Mouse (Mus musculus): ENCODE results near the gene Tomm40. TPM values are rescaled to one million over a fixed set of nuclear protein-coding genes. Genes with fewer than 3 reads are reported as not detected.

Tomm40 gene
- polyA plus RNA-seq, 1 experiment from 2014 or later, result 142 TPM

DNA sequence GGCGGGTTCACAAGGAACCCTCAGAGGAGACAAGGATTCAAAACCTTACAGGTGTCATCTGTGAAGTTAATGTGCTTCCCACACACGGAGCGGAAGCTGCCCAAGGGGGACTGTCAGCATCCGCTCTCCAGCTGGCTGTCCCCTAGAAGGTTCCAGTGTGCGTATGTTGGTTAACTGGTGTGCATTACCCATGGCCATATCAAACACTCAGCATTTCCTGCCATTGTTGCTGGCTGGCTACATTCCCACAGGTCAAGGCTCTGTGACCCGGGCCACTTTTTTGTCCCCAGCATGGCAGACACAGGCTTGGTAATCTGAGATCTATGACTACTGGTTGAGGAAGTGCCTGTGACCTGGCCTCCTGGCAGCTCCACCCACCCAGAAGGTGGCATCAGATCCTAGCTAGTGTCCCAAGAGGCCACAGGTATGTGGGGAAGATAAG is 7.5 kb upstream of the Tomm40 start:
- TF ChIP-seq CTCF (IDR thresholded peaks at IDR 0.05), result no peak
- H3K27me3 ChIP-seq, result no peaks in the 10 kb centered on the region
- in situ Hi-C loops (cut with MboI; ENCODE audit: low pct_unique_long_range_greater_than_20kb), result no loop called here
- no peak for ATAC-seq
- POLR2A ChIA-PET, result interaction anchor here (0.6 kb wide), 1 partner anchor 148 kb away, joined by 4 read pairs; no protein-coding TSS in a partner anchor
- CTCF ChIA-PET, result no interaction called here
- DNase-seq (ENCODE audit: low read depth, low spot score), result no peak

DNA sequence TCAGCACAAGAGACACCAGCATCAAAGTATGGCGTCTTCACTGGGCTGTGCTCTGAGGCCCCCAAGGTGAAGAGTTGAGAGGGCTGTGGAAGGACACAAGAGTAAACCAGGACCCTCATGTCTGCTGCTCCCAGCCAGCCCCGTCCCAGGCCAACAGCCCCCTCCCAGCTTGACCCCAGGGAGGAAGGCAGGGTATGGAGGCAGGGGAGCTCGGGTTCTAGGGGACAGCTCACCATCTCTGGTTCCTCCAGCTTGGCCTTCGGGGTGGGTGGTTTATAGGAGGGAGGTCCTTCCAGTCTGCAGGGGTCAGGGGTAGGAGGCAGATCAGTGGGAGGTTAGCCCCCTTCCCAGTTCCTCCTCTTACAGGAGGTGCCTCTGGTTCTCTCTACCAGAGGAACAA is 4.0 kb upstream of the Tomm40 start:
- ATAC-seq (no peak), DNase-seq (ENCODE audit: low read depth, low spot score) (no peak)
- no peaks in the 10 kb centered on the region for H3K27me3 ChIP-seq
- CTCF ChIA-PET, result no interaction called here
- no peak for TF ChIP-seq CTCF (IDR thresholded peaks at IDR 0.05)
- in situ Hi-C loops (cut with MboI; ENCODE audit: low pct_unique_long_range_greater_than_20kb), result no loop called here
- POLR2A ChIA-PET, result interaction anchor here (1.0 kb wide), 1 partner anchor 50 kb away, joined by 3 read pairs; no protein-coding TSS in a partner anchor

DNA sequence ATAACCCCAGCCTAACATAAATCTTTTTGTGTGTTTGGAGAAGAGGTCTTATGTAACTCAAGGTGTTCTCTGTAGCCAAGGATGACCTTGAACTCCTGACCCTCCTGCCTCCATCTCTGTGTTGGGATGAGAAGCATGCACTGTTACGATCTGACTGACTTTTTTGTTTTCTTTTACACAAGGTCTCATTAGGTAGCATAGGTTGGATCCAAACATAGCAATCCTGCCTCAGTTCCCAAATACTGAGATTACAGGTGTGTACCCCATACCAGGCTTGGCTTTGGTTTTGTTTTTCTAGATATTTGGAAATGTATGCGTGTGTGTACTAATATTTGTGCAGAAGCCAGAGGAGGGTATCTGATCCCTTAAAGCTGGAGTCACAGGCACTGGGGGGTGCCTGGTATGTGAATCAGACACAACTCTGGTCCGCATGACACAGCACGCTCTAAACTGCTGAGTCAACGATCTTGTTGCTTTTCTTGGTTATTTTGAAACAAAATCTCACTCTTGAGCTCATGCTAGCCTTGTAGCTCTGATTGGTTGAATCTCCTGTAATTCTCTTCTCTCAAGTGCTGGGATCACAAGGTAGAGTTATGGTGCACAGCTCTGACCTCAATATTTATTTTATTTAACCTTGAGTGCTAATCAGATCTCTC is 3.2 kb upstream of the Tomm40 start:
- DNase-seq (ENCODE audit: low read depth, low spot score), result no peak
- in situ Hi-C loops (cut with MboI; ENCODE audit: low pct_unique_long_range_greater_than_20kb), result no loop called here

DNA sequence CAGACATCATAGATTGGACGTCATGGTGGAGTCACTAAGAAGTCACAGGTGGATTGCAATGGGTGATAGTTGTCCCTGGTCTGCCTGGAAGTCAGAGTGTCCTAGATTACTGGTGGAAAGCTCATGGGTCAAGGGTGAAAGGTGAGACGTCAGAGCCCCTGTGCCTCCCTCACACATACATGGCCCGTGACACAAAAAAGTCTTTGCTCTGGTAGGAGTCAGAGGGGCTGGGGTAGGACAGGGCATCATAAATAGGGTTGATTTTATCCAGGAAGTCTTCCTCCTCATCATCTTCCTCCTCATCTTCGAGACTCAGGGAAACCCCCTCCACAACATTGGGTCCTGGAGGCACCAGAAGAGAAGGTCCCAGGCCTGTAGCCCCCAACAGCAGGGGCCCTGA is 2.1 kb upstream of the Tomm40 start:
- DNase-seq (ENCODE audit: low read depth, low spot score), result no peak
- no peak for TF ChIP-seq CTCF (IDR thresholded peaks at IDR 0.05)
- ChIA-PET POLR2A (no interaction called here), CTCF (interaction anchor here (1.6 kb wide), 1 partner anchor 15 kb away, joined by 4 read pairs; no protein-coding TSS in a partner anchor)
- ATAC-seq, result no peak
- in situ Hi-C loops (cut with MboI; ENCODE audit: low pct_unique_long_range_greater_than_20kb), result no loop called here
- no peaks in the 10 kb centered on the region for H3K27me3 ChIP-seq

More for the DNA sequence above, 3.2 kb upstream of the Tomm40 start:
- no peaks in the 10 kb centered on the region for H3K27me3 ChIP-seq
- ChIA-PET POLR2A (interaction anchor here (0.9 to 1.0 kb wide), 2 partner anchors 14 to 50 kb away, joined by 3 read pairs; no protein-coding TSS in a partner anchor), CTCF (no interaction called here)
- no peak for ATAC-seq
- TF ChIP-seq CTCF (IDR thresholded peaks at IDR 0.05), result no peak

DNA sequence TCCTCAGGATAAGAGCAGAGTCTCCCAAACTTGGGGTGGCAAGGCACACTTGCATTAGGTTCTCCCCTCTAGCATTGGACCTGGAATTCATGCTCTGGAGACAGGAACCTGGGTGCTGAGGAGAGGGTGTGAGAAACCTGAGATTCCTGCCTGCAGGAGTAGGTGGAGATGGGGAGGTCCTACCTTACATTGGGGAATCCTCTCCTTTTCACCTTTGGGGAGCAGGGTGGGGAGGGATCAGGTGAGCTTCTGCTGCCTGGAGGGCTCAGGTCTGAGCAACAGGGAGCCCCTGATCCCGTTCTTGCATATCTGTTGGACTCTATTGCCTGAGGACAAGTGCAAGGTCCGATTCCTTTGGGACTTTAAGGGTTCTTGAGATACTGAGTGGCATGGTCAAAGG is 1.6 kb upstream of the Tomm40 start:
- no peaks in the 10 kb centered on the region for H3K27me3 ChIP-seq
- no peak for DNase-seq (ENCODE audit: low read depth, low spot score)
- no peak for ATAC-seq
- ChIA-PET CTCF (interaction anchor here (1.3 to 1.6 kb wide), 3 partner anchors 15 to 51 kb away, joined by 3 to 4 read pairs (median 3); no protein-coding TSS in a partner anchor), POLR2A (interaction anchor here (0.8 to 1.3 kb wide), 2 partner anchors 31 to 45 kb away, joined by 3 to 6 read pairs; no protein-coding TSS in a partner anchor)
- TF ChIP-seq CTCF (IDR thresholded peaks at IDR 0.05), result no peak
- in situ Hi-C loops (cut with MboI; ENCODE audit: low pct_unique_long_range_greater_than_20kb), result no loop called here

DNA sequence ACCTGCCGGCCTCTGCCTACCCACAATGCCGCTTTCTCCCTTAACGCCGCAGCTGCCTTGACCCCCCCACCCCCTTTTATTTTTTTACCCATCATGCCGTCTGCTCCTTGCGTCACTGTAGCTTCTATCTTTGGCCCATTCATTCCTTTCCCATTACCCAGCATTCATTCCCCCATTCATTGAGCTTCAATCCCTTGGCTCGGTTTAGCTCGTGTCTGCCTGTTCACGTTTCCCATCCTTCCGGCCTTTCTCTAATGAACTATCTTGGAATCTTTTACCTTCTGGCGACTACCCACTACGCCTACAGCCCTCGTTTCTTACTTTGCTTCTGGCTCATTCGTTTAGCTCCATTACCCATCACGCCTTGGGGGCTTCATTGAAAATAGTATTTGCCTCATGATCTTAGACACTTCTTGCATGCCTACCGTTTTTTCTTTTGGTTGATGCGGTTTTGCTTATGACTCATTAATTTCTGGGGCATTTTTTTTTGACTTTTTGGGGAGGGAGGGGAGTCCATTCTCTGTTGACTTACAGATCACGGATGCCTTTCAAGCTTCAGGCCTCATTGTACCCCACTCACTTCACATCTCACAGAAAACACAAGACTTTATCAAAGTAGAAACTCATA is 931 bp upstream of the Tomm40 start:
- H3K27me3 ChIP-seq, result no peaks in the 10 kb centered on the region
- DNase-seq (ENCODE audit: low read depth, low spot score) (no peak), ATAC-seq (no peak)
- TF ChIP-seq CTCF (IDR thresholded peaks at IDR 0.05), result no peak
- POLR2A ChIA-PET, result interaction anchor here (0.8 to 1.3 kb wide), 3 partner anchors 27 to 45 kb away, joined by 3 to 6 read pairs (median 3); no protein-coding TSS in a partner anchor
- CTCF ChIA-PET, result interaction anchor here (1.0 to 6.6 kb wide), 5 partner anchors 16 to 353 kb away, joined by 3 to 43 read pairs (median 3); no protein-coding TSS in a partner anchor
- in situ Hi-C loops (cut with MboI; ENCODE audit: low pct_unique_long_range_greater_than_20kb), result no loop called here

DNA sequence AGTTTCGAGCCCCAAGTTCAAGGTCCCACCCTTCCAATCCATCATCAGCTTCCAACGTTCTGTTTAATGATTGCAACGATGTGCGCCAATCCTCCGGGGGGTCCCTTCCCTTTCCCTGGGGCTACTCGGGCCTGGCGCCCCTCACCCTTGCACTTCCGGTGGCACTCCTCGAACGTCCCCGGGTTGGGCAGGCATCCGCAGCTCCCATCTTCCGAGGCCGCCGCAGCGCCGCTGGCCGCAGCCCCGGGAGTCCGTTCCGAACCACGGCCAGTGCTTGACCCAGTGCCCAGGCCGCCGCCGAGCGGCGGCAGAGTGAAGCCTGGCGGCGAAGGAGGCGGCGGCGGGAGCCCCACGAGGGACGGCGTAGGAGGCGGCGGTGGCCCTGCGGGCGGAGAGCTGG is 402 bp downstream of the Tomm40 start:
- no peaks in the 10 kb centered on the region for H3K27me3 ChIP-seq
- ATAC-seq, result no peak
- no peak for TF ChIP-seq CTCF (IDR thresholded peaks at IDR 0.05)
- ChIA-PET POLR2A (interaction anchor here (1.0 kb wide), 2 partner anchors 20 to 49 kb away, joined by 3 to 4 read pairs; no protein-coding TSS in a partner anchor), CTCF (interaction anchor here (1.0 to 6.6 kb wide), 2 partner anchors 46 to 352 kb away, joined by 3 to 43 read pairs; no protein-coding TSS in a partner anchor)
- DNase-seq (ENCODE audit: low read depth, low spot score), result no peak
- in situ Hi-C loops (cut with MboI; ENCODE audit: low pct_unique_long_range_greater_than_20kb), result loop anchor here (5.0 kb wide), 1 partner anchor 48 kb away; the partner anchor contains the start of gene Clptm1

DNA sequence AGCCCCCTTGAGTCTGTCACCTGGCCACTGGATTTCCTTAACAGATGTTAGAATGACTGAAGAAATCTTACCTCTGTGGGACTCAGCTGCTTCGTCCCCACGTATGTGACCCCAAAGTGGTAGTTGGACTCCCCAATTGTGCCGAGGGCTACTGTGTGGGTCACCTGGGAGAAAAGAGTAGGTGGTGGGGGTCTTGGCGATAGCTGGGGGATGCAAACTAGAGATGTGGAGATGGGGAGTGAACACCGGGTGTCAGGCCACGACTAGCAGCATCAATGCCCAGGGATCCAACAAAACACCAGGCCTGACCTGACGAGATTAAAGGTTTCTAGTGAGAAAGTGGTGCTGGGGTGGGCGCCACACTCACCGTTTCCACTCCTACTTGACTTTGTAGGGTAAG is 1.6 kb downstream of the Tomm40 start:
- no peak for TF ChIP-seq CTCF (IDR thresholded peaks at IDR 0.05)
- H3K27me3 ChIP-seq, result no peaks in the 10 kb centered on the region
- DNase-seq (ENCODE audit: low read depth, low spot score) (no peak), ATAC-seq (no peak)
- POLR2A ChIA-PET, result no interaction called here
- CTCF ChIA-PET, result interaction anchor here (1.3 to 6.6 kb wide), 4 partner anchors 11 to 51 kb away, joined by 3 to 43 read pairs (median 4); no protein-coding TSS in a partner anchor
- in situ Hi-C loops (cut with MboI; ENCODE audit: low pct_unique_long_range_greater_than_20kb), result loop anchor here (5.0 kb wide), 1 partner anchor 46 kb away; the partner anchor contains the start of gene Clptm1

DNA sequence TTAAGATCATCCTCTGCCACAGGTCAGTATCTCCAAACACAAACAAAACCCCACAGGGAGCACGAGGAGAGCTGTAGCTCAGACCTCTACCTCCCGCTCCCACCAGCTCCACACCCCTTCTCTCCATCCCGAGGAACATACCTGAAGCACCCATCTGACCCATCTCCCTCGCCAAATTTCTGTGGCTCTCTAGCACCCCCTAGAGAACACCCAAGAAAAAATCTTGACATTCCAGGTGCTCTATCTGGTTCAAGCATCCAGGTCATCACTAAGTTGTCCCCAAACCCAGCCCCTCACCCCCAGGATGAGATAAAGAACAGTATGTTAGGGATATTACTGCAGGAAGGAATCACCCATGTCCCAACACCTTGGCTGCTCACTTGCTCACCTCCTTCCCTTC is 2.0 kb downstream of the Tomm40 start:
- CTCF ChIA-PET, result interaction anchor here (0.7 to 6.6 kb wide), 7 partner anchors 8 to 51 kb away, joined by 3 to 43 read pairs (median 4); no protein-coding TSS in a partner anchor
- no peak for DNase-seq (ENCODE audit: low read depth, low spot score)
- POLR2A ChIA-PET, result no interaction called here
- TF ChIP-seq CTCF (IDR thresholded peaks at IDR 0.05), result no peak
- ATAC-seq, result no peak
- in situ Hi-C loops (cut with MboI; ENCODE audit: low pct_unique_long_range_greater_than_20kb), result loop anchor here (5.0 kb wide), 1 partner anchor 46 kb away; the partner anchor contains the start of gene Clptm1
- no peaks in the 10 kb centered on the region for H3K27me3 ChIP-seq

DNA sequence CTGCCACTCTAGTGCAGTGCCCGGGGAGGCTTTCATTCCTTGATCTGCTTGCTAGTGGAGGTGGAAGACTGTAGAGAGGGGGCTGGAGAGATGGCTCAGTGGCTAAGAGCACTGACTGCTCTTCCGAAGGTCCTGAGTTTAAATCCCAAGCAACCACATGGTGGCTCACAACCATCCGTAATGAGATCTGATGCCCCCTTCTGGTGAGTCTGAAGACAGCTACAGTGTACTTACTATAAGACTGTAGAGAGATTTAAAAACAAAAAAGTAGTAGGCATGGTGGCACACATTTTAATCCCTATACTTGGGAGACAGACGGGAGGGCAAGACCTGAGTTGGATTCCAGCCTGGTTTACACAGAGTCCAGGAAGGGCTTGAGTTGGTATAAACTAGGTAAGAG is 2.8 kb downstream of the Tomm40 start:
- TF ChIP-seq CTCF (IDR thresholded peaks at IDR 0.05), result no peak
- CTCF ChIA-PET, result interaction anchor here (0.7 to 6.6 kb wide), 7 partner anchors 8 to 43 kb away, joined by 3 to 43 read pairs (median 5); no protein-coding TSS in a partner anchor
- POLR2A ChIA-PET, result no interaction called here
- ATAC-seq (no peak), DNase-seq (ENCODE audit: low read depth, low spot score) (no peak)
- in situ Hi-C loops (cut with MboI; ENCODE audit: low pct_unique_long_range_greater_than_20kb), result loop anchor here (5.0 kb wide), 1 partner anchor 45 kb away; the partner anchor contains the start of gene Clptm1
- no peaks in the 10 kb centered on the region for H3K27me3 ChIP-seq

Measured in Patski (cell line).